Mouse (Mus musculus): ENCODE results near the gene Fam171b.

The Fam171b gene

GRCm38 (mm10) chr2:83812483-83813272 lies at the start of gene Fam171b:
TSS of gene Fam171b (plus strand) at chr2:83812636.
- DNase-seq (ENCODE audit: low spot score): peak; percentile 41

GRCm38 (mm10) chr2:83766058-83766457 lies 46.4 kb upstream of the Fam171b start:
- no peak for DNase-seq (ENCODE audit: low spot score)

GRCm38 (mm10) chr2:83766878-83767277 lies 45.6 kb upstream of the Fam171b start:
- DNase-seq (ENCODE audit: low spot score): no peak

GRCm38 (mm10) chr2:83768311-83769047 lies 44.0 kb upstream of the Fam171b start:
- DNase-seq (ENCODE audit: low spot score): no peak

- no peak for DNase-seq (ENCODE audit: low spot score)
Observed at GRCm38 (mm10) chr2:83771155-83771812, 41.2 kb upstream of the Fam171b start.

- DNase-seq (ENCODE audit: low spot score): no peak
Observed at GRCm38 (mm10) chr2:83791330-83792073, 20.9 kb upstream of the Fam171b start.

- no peak for DNase-seq (ENCODE audit: low spot score)
Observed at GRCm38 (mm10) chr2:83792102-83792501, 20.3 kb upstream of the Fam171b start.

GRCm38 (mm10) chr2:83795766-83796165 lies 16.7 kb upstream of the Fam171b start:
- DNase-seq (ENCODE audit: low spot score): no peak

GRCm38 (mm10) chr2:83797902-83798497 lies 14.4 kb upstream of the Fam171b start:
- DNase-seq (ENCODE audit: low spot score): no peak

GRCm38 (mm10) chr2:83813273-83813892 lies 947 bp downstream of the Fam171b start:
- DNase-seq (ENCODE audit: low spot score): no peak

GRCm38 (mm10) chr2:83814009-83814408 lies 1.6 kb downstream of the Fam171b start:
- DNase-seq (ENCODE audit: low spot score): no peak

GRCm38 (mm10) chr2:83816147-83816546 lies 3.7 kb downstream of the Fam171b start:
- no peak for DNase-seq (ENCODE audit: low spot score)

- DNase-seq (ENCODE audit: low spot score): no peak
Observed at GRCm38 (mm10) chr2:83825161-83825560, 12.7 kb downstream of the Fam171b start.

- no peak for DNase-seq (ENCODE audit: low spot score)
Observed at GRCm38 (mm10) chr2:83828895-83829539, 16.6 kb downstream of the Fam171b start.

GRCm38 (mm10) chr2:83832903-83833302 lies 20.5 kb downstream of the Fam171b start:
- no peak for DNase-seq (ENCODE audit: low spot score)

- no peak for DNase-seq (ENCODE audit: low spot score)
Observed at GRCm38 (mm10) chr2:83835313-83836070, 23.1 kb downstream of the Fam171b start.

- no peak for DNase-seq (ENCODE audit: low spot score)
Observed at GRCm38 (mm10) chr2:83848495-83848894, 36.1 kb downstream of the Fam171b start.

GRCm38 (mm10) chr2:83853423-83853822 lies 41.0 kb downstream of the Fam171b start:
- no peak for DNase-seq (ENCODE audit: low spot score)

- DNase-seq (ENCODE audit: low spot score): no peak
Observed at GRCm38 (mm10) chr2:83856236-83856635, 43.8 kb downstream of the Fam171b start.

- DNase-seq (ENCODE audit: low spot score): no peak
Observed at GRCm38 (mm10) chr2:83883850-83884420, 71.5 kb downstream of the Fam171b start.
